Mouse (Mus musculus) granulocyte monocyte progenitor cell, adult 5-6 weeks (primary cell): ENCODE measurements around the gene Aida. TPM values are rescaled to one million over a fixed set of nuclear protein-coding genes. Genes with fewer than 3 reads are reported as not detected.

Experiments used
- total RNA-seq, 2 experiments: library from RNA; stranded (forward) in 1 of 2; stranded (reverse) in 1 of 2; fragments of 200-712, 200-1000 nt in 1 of 2; fragments of >200 nt in 1 of 2; fragmentation: Nextera tagmentation in 1 of 2; gene quantifications; 2 replicates each; pipeline ENCODE4 v1.2.3; 2014 to 2017

Gene Aida
- total RNA-seq, 2 experiments from 2014 or later = 32.4 to 42.4 TPM

Other genes with a start within 250 kb of the Aida start
- gene Disp1, start 75.1 kb upstream of the Aida start, total RNA-seq (2014; fragmentation: Nextera tagmentation) = 4.1 and 8.3 TPM in 2 replicates
- gene Disp1, start 75.1 kb upstream of the Aida start, total RNA-seq (2017) = 6.7 and 9.9 TPM in 2 replicates
- 25.5 and 39.3 TPM in 2 replicates for gene Brox, start 679 bp downstream of the Aida start, total RNA-seq (2014; fragmentation: Nextera tagmentation)
- 40.3 and 40.8 TPM in 2 replicates for gene Brox, start 679 bp downstream of the Aida start, total RNA-seq (2017)
- gene Mia3, start 73.0 kb downstream of the Aida start, total RNA-seq (2014; fragmentation: Nextera tagmentation) = 68.4 and 74.4 TPM in 2 replicates
- 89.9 and 152 TPM in 2 replicates for gene Mia3, start 73.0 kb downstream of the Aida start, total RNA-seq (2017)
- 19.1 and 21.0 TPM in 2 replicates for gene Taf1a, start 92.4 kb downstream of the Aida start, total RNA-seq (2014; fragmentation: Nextera tagmentation)
- 22.1 and 25.3 TPM in 2 replicates for gene Taf1a, start 92.4 kb downstream of the Aida start, total RNA-seq (2017)
- not detected in 2 replicates for gene Hhipl2, start 121.6 kb downstream of the Aida start, total RNA-seq (2014; fragmentation: Nextera tagmentation)
- not detected in 2 replicates for gene Hhipl2, start 121.6 kb downstream of the Aida start, total RNA-seq (2017)